Mouse (Mus musculus) adipocyte (in vitro differentiated cells): Measurements from ENCODE around the gene Ptrh1.
A peak's percentile ranks its signal among the peaks of the same experiment; 100 is the strongest.

Experiments
- DNase-seq: peaks from one replicate; pipeline ENCODE4 v3.0.0-alpha.2; 2016; ENCODE audit warnings: low spot score

Ptrh1 gene

DNA sequence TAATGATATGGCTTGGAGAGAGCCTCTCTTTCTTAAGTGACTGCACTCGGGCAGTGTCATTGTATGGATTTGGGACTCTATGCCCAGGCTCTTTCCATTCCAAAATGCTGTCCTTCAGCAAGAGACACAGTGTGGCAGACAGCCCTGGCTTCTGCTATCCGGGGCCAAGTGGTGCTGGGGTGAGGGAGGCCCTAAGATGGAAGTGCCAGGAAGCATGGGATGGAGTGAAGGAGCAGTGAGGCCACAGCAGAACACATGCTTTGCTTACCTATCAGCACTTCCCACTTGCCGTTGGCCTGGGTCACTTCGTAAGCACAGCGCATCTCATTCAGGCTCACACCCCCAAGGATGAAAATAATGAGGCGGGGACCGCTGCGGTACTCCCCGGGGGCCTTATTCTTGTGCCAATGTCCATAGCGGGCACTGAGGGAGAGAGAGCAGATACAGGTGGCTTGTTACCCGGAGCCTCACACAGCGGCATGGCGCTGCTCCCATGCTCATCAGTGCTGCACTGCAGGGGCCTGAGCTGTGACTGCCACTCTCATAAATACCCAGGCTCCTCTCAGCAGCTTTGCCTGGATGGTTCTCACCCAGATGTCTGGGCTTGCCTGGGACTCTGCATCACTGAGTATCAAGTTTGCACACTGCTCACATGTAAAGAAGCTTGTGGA, 20.3 kb downstream of the Ptrh1 start:
- peak; percentile 45 for DNase-seq

DNA sequence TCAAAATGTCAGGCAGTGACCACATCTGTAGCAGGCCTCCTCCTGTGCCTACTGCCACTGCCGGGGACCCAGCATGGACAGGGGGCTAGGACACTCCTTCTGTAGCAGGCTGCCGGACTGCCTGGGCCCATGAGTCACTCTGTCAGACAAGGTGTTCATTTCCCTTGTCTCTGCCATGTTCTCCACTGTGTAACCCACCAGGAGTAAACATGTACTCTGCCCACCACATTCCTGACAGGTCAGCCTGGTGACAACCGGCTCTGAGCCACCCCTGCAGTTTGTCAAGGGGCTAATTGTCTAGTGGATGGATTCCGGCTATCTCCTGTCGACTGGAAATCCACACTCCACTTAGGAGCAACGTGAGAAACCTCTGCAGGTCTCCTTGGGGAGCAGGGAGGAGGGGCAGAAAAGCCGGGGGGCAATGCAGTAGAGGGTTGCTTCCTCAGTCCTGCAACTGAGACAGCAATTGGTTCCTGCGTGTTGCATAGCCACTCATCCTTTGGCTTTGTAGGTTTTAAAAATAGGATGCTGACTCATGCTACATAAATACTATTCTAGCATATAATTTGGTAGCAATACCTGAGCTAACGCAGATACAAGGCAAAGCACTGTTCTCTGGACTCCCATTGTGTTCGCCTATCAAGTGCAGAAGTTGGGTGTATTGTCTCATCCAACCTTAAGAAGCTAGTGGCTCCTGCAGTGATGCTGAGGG, 22.8 kb downstream of the Ptrh1 start:
- DNase-seq, result no peak

DNA sequence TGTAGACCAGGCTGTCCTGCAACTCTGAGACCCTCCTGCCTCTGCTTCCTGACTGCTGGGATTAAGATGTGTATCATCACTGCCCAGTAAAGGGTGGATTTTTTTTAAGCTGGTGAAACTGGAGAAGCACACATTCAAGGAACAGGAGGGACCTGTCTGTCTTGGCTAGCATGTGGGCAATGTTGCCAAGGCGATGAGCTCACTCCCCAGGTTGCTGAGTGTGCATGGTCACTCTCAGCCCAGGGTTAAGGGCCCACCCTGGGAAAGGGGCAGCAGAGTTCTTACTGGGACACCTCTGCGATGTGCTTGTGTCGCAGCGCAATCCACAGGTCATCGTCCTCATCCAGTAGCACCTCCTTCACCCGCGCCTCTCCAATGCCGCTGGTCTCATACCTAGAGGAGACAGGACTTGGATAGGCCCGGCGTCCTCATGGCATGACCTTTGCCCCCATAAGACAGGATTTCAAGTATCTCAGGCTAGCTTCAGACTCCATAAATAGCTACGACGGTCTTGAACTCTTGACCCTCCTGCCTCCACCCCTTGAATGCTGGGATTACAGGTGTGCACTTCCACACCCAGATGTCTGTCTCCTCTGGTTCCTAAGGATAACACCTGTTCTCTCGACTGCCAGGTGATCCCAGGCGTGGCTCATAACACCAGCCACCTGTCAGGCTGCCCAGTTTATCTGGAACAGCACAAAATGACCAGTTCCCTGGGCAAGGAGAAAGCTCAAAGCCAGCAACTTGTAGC, 33.4 kb downstream of the Ptrh1 start:
- DNase-seq, result no peak

DNA sequence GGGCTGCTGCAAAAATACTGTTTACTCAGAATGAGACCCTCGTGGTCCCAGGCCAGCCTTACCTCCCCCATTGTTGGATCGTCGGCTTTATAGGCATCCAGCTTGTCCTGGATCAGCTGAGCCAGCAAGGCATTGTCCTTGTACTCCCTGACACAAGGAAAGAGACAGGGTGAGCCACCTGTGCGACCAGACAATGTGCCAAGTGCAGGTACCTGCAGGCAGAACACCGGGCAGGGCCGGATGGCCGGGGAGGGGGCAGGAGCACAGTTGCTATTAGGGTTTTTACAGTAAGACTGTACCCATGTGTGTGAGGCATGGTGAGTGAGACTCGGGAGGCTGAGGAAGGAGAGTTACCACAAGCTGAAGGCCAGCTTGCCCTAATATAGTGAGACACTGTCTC, 36.4 kb downstream of the Ptrh1 start:
- DNase-seq, result no peak

DNA sequence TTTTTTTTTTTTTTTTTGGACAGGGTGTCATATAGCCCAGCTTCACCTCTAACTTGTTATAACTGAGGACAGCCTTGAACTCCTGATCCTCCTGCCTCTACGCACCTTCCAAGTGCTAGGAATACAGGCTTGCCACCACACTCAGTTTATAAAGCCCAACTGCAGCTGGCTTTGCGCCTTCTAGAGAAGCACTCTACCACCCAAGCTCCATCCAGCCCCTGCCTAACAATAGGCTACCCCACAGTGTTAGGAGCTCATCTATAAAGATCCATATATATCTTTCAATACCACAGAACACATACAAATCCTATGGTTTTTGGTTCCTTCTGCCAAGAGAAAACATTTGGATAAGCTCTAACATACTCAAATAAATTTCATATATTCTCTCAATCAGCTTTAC, 40.9 kb downstream of the Ptrh1 start:
- no peak for DNase-seq

DNA sequence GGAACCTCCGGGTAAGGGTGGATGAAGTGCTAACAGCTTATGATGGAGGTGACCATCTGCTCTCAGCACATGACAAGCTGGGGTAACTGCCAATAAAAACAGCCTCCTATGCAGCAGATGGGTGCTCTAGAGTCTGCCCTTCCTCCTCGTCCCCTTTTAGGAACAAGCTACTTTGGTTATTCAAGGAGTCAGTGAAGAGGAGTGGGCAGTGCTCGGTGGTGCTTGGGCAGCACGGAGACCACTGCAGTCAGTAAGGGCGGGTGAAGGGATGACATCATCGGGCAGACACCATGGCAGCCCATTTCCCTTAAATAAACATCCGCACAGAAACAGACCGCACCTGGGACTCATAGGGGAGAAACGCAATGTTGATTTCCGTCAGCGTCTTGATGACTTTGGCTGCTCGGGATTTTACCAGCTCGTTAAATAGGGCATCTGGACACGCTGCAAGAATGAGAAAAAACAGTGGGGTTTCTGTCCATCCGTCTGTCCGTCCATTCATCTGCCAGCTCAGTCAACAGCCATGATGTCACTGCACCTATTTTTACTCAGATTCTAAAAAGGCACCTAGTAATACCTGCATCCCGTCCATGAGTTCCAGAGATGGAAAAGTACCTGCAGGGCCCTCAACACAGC, 41.5 kb downstream of the Ptrh1 start:
- DNase-seq, result no peak

DNA sequence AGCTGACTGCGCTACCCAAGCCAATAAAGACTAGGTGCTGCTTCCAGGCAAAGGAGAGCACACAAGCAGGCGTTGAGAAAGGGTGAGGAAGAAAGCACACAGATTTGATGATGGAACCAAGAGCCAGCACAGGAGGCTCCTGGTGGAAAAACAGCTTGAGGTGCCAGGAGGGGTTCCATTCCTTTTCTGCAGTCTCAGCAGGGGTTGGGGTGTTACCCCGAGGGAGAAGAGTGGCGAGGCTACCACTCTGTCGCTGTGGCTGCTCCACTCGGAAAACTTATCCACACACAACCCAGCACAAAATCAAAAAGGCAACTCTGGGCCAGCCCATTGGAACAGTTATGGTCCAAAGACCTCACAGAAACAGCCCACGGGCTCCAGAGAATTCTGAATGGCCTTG, 42.0 kb downstream of the Ptrh1 start:
- DNase-seq, result no peak

DNA sequence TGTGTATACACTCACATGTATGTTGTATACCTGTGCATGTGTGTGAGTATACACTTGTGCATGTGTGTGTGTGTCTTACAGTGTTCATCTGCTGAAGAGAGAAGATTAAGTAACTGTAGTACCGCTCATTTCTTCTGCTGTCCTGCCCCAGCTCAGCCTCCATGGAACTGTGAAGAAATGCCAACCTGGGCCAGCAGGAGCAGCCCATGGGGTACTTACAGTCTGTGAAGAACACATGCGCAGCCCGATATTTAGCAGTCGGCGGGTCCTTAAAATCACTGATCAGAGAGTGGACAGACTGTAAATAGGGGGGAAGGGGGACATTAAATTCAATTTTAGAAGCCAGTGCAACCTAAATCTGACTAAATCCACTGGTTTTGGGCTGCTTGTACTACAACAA, 42.6 kb downstream of the Ptrh1 start:
- DNase-seq, result no peak

DNA sequence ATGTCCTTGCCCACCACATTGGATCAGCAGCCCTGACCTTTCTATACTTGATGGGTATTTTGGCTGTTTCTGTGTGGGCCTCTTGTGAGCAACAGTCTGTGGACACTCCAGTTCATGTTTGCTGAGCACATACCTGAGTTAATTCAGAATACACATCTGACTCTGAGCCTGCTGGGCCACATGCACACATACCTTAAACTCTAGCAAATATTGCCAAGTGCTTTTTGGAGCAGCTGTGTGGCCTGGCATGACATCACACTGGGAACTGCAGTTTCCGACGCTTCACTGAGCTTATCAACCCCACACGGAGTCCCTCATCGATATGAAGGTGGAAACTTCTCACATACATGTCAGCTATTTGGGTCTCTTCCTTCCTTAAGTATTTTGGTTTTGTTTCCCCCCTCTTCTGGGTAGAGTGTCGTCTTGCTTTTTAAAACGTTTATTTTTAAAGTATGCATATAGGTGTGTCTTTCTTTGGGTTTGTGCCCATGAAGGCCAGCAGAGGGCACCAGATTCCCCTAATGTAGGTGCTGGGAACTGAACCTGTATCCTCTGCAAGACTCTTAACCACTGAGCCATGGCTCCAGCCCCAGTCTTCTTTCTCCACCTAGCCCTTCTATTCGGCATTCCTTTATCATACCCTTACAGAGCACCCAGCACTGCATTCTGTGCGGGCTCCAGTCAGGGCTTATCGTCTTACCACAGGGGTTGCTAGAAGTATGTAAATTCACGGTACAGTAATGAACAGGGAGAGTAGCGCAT, 45.6 kb downstream of the Ptrh1 start:
- peak; percentile 17 for DNase-seq

DNA sequence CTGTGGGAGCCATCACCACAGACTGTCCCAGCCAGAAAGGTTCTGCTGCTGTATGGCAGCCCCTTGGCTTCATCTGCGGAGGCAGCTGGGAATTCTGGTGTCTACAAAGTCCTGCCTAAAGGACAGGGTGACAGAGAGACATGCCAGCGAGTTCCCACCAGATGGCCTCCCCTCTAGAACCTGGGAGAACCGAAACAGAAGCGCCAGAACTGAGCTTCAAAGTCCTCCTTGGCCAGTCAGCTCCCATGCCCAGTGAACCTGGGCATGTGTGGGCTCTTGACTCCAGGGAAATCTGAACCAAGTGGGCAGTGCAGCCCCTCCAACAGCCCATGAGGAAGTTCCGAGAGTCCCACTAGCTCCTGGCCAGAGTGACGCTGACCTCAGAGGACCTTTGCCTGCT, 47.1 kb downstream of the Ptrh1 start:
- DNase-seq, result no peak

DNA sequence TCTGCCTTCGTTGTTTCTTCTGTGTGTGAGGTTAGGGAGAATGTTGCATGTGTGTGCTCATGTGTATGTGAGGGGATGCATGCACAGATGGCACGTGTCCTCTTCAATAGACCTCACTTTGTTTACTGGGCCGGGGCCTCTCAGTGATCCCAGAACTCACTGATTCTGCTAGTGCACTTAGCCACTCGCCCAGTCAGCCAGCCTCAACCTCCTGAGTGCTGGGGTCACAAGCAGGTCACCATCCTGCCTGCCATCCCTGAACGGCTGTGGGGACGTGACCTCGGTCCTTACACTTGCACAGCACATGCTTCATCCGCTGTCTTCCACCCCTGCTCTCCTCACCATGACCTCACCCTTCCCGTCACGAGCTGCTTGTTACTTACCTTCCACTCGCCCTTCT, 47.6 kb downstream of the Ptrh1 start:
- no peak for DNase-seq

DNA sequence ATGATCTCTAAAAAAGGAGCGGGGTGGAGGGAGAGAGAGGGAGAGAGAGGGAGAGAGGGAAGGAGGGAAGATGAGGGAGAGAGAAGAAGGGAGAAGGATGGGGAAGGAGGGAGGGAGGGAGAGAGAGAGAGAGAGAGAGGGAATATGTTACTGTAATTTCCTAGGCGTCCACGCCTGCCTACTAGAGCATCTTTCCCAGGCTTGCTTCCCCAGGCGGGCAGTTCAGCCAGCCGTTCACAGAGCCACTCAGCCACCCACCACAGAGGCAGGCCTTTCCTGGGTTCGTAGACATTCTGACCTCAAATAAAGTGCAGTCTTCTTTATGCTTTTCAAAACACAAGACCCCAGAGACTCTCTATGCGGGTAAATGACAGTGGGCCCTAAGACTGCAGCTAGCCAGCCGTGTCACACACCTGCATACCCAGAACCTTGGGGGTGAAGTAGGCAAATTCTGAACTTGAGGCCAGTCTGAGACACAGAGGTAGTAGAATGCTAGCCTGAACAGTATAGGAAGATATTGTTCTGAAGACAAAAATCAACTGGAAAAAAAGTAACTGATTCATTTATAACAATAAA, 48.1 kb downstream of the Ptrh1 start:
- no peak for DNase-seq

DNA sequence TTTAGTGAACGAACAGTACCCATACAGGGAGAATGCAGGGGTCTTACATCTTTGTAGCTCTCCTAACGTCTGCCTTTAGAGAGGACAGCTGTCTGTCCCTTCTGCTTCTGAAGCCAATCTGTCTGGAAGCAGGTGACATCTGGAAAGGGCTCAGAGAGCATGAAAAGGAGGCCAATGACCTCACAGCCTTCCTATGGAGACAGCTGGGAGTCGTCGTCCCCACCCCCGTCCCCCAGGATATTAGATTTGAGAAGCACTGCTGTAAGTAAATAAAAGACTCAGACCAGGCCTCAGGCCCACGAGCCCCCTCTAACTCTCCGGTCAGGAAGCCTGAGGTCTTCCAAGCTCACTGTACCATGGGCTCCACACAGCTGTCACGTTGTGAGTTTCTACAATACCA, 48.6 kb downstream of the Ptrh1 start:
- DNase-seq, result no peak

DNA sequence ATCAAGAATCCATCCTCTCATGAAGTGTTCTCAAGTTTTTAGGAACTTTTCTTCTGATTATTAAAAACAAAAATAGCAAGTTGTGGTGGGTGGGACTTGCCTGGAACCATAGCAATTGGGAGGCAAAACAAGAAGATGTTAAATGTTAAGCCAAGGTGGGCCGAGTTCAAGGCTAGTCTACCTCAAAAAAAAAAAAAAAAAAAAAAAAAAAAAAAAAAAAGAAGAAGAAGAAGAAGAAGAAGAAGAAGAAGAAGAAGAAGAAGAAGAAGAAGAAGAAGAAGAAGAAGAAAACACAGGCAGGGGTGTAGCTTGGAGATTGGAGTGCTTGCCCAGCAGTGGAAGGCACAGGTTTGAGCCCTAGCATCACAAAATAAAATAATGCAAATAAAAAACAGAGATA, 49.2 kb downstream of the Ptrh1 start:
- no peak for DNase-seq

DNA sequence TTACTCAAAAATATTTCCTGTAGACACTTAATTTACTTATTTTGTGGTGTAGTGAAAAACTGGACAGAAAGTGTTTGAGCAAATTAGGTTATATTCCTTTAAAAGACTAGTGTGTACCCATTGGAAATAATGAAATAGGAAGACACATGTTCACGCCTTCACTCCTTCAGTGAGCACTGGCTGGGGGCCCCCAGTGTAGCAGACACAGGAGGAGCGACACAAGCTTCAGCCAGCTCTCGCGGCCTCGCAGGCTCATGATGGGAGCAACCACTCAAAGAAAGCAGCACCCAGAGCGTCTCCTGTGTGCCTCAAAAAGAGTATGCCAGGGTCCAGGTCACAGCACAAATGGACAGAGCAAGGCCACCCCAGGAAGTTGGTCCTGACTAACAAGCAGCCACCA, 50.2 kb downstream of the Ptrh1 start:
- no peak for DNase-seq
